Mouse (Mus musculus) frontal cortex, adult 2 months (tissue): ENCODE measurements at regions not wholly inside any gene's neighbourhood (a gene's known extent, or its start where the extent isn't known, plus 50 kb on each side); places are given as distances from the start of the nearest gene placed in this dataset.

Experiments used
- DNase-seq, 2 experiments: peaks; one replicate each; pipeline ENCODE4 v3.0.0; 2022; ENCODE audit warnings: low spot score in 1 of 2; ENCODE audit errors: extremely low spot score in 1 of 2

- DNase-seq = peak in 1 of 2 experiments; percentile 84
Observed at GRCm38 (mm10) chr1:34642304-34642893, 62.9 kb downstream of the Amer3 start.

GRCm38 (mm10) chr1:34653963-34654644, 74.6 kb downstream of the Amer3 start:
- DNase-seq = peak in 1 of 2 experiments; percentile 67

GRCm38 (mm10) chr1:34657481-34657880, 78.0 kb downstream of the Amer3 start:
- DNase-seq = no peak

- DNase-seq = peak in 1 of 2 experiments; percentile 45
Observed at GRCm38 (mm10) chr1:34663875-34664547, 84.6 kb downstream of the Amer3 start.

- peak in 1 of 2 experiments; percentile 52 for DNase-seq
Observed at GRCm38 (mm10) chr1:34664816-34665511, 85.5 kb downstream of the Amer3 start.

- no peak for DNase-seq
Observed at GRCm38 (mm10) chr1:34665512-34665854, 86.0 kb downstream of the Amer3 start.

- no peak for DNase-seq
Observed at GRCm38 (mm10) chr1:34666226-34666662, 86.8 kb downstream of the Amer3 start.

GRCm38 (mm10) chr1:34677105-34677741, 97.8 kb downstream of the Amer3 start:
- DNase-seq = no peak

- peak in 1 of 2 experiments; percentile 37 for DNase-seq
Observed at GRCm38 (mm10) chr1:34677832-34678733, 98.6 kb downstream of the Amer3 start.

- no peak for DNase-seq
Observed at GRCm38 (mm10) chr1:34678734-34679068, 99.2 kb downstream of the Amer3 start.

- no peak for DNase-seq
Observed at GRCm38 (mm10) chr1:34686539-34686938, 107.1 kb downstream of the Amer3 start.

- peak in 1 of 2 experiments; percentile 32 for DNase-seq
Observed at GRCm38 (mm10) chr1:34696533-34696932, 117.1 kb downstream of the Amer3 start.

- DNase-seq = peak in 1 of 2 experiments; percentile 69
Observed at GRCm38 (mm10) chr1:34700237-34701030, 121.0 kb downstream of the Amer3 start.

- peak in 1 of 2 experiments; percentile 24 for DNase-seq
Observed at GRCm38 (mm10) chr1:34701436-34701835, 122.0 kb downstream of the Amer3 start.

- DNase-seq = peak; percentile 45 to 60
Observed at GRCm38 (mm10) chr1:34709089-34709488, 129.6 kb downstream of the Amer3 start.

GRCm38 (mm10) chr1:34722674-34723073, 120.2 kb downstream of the Fam168b start:
- DNase-seq = no peak

- DNase-seq = no peak
Observed at GRCm38 (mm10) chr1:34732156-34732555, 110.7 kb downstream of the Fam168b start.

- DNase-seq = no peak
Observed at GRCm38 (mm10) chr1:34733026-34733913, 109.6 kb downstream of the Fam168b start.
